In the genomic region with DNA sequence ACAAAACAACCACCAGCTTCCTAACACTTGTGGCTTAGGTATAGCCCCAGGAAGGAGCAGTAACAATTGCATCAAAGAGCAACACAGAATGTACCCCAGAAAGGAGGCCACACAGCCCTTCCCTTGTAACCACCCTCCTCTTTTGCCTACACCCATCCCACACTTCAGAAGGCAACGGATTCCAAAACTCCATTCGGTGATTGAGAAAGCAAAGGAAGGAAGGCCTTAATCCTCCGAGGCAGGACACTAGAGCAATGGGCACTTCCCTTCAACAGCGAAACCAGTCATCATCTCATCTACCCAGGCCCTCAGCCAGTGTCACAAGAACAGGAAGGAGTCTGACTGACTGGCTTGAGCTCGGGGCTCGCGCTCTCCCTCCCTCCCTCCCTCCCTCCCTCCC, we compare ENCODE assay signal across 8 mouse cellular contexts.
DNase-seq lines count a peak whose midpoint lies in the region; ATAC-seq and TF ChIP-seq lines count a peak whose summit lies in the region.

No protein-coding gene starts in this region.

- peak; percentile 49 for DNase-seq in retina, postnatal 1 day
- no peak for DNase-seq in retina, embryonic 14.5 days (ENCODE audit: low spot score)
- peak; percentile 42 for DNase-seq in heart, postnatal 4 days
- peak; percentile 45 for DNase-seq in liver, postnatal 0 days
- DNase-seq in cerebellum, adult 18-20 months = no peak
- DNase-seq in frontal cortex, postnatal 10 days (ENCODE audit: low spot score in 2 of 2) = no peak

- peak; percentile 29; the same call in 1 of the 2 replicates for ATAC-seq in embryonic facial prominence, embryonic 12.5 days (ENCODE audit: insufficient number of reproducible peaks, insufficient read depth, low FRiP score, low TSS enrichment)
- ATAC-seq in liver, postnatal 0 days = peak; percentile 88
- peak; percentile 96 for ATAC-seq in neutrophil, adult 5-6 weeks (ENCODE audit: extremely low read depth, insufficient number of reproducible peaks, low FRiP score, poor library complexity, severe bottlenecking)

- WGBS in embryonic facial prominence, embryonic 12.5 days = 4% methylated on average over 7 of the region's 7 CpGs
- WGBS in liver, postnatal 0 days (ENCODE audit: insufficient replicate concordance) = 12% methylated on average over 7 of the region's 7 CpGs

- peak overlapping the region; percentile 57; the same call in 1 of the 2 replicates for H3K27ac ChIP-seq in embryonic facial prominence, embryonic 12.5 days
- H3K27ac ChIP-seq in liver, postnatal 0 days (ENCODE audit: low read depth) = peak overlapping the region; percentile 82

- H3K36me3 ChIP-seq in embryonic facial prominence, embryonic 12.5 days = no peaks in the 10 kb centered on the region
- H3K36me3 ChIP-seq in liver, postnatal 0 days (replicated peaks; ENCODE audit: insufficient read depth, low read length) = no peaks in the 10 kb centered on the region

- H3K9me3 ChIP-seq in embryonic facial prominence, embryonic 12.5 days = no peaks in the 10 kb centered on the region
- H3K9me3 ChIP-seq in liver, postnatal 0 days (ENCODE audit: low read length) = no peaks in the 10 kb centered on the region

- no peak overlapping the region for H3K4me3 ChIP-seq in embryonic facial prominence, embryonic 12.5 days
- H3K4me3 ChIP-seq in liver, postnatal 0 days (ENCODE audit: low read depth, low read length) = peak overlapping the region; percentile 9

- H3K27me3 ChIP-seq in embryonic facial prominence, embryonic 12.5 days = no peaks in the 10 kb centered on the region
- H3K27me3 ChIP-seq in liver, postnatal 0 days (ENCODE audit: insufficient read depth, low read length) = no peaks in the 10 kb centered on the region

- H3K9ac ChIP-seq in embryonic facial prominence, embryonic 12.5 days = no peak overlapping the region
- H3K9ac ChIP-seq in liver, postnatal 0 days (replicated peaks) = peak overlapping the region; percentile 53

- no peak for TF ChIP-seq CTCF in liver, postnatal 0 days (IDR thresholded peaks at IDR 0.05; ENCODE audit: low read depth)

- H3K4me1 ChIP-seq in embryonic facial prominence, embryonic 12.5 days = peaks cover 22% of the 10 kb centered on the region
- peaks cover 24% of the 10 kb centered on the region for H3K4me1 ChIP-seq in liver, postnatal 0 days (ENCODE audit: insufficient read depth)

- TF ChIP-seq EP300 in liver, postnatal 0 days (IDR thresholded peaks at IDR 0.05; ENCODE audit: low read depth) = 0 out of 2 replicates have a peak, but pooled peaks have one; percentile 13

- H3K4me2 ChIP-seq in embryonic facial prominence, embryonic 12.5 days (replicated peaks) = peak overlapping the region; percentile 15; the same call in 1 of the 2 replicates
- peak overlapping the region; percentile 70 for H3K4me2 ChIP-seq in liver, postnatal 0 days (ENCODE audit: low read depth, low read length)

Comparison
In these comparisons a context has a peak if more than half of its experiments do, and no peak if none do; other contexts are left out.
1. DNase-seq: peak in retina, postnatal 1 day (single experiment), heart, postnatal 4 days (single experiment) and liver, postnatal 0 days (single experiment); none in retina, embryonic 14.5 days (single experiment), cerebellum, adult 18-20 months (0 of 2) and frontal cortex, postnatal 10 days (0 of 2).
2. ATAC-seq: peak in every context shown above with its lines; median percentile 96 in neutrophil, adult 5-6 weeks; 88 in liver, postnatal 0 days; 29 in embryonic facial prominence, embryonic 12.5 days.